ENCODE assay signal across 9 mouse cellular contexts in the genomic region with DNA sequence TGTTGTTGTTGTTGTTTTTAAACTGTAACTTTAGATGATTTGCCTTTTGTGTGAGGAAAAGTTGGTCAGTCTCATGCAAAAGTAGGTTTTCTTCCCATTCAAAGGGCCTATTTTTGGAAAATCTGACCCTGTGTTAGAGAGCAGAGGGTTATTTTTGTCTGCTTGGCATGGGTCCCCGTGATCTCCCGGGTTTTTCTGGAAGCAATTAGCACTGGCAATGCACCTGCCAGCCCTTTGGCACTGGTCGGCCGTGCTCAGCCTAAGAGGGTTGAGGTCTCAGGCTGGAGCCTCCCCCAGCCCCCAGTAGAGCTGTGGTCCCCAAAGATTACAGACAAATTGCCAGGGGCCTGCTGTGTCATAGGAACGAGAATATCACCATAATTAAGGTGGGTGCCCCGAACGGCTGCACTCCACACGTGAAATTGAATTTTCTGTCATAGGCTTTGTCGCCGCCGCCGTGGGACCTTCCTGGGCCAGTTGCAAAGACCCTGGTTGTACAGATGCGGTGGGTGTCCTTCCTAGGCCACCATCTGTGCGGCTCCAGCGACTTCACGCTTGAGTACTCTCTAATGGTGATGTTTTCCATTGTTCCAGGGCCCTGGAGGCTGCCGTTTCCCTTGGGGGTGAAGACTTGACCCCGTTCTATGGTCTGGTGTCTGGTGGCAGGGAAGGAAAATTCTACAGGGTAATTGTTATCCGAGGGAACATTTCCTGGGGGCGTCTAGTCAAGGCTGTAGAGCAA. TPM values are rescaled to one million over a fixed set of nuclear protein-coding genes. Genes with fewer than 3 reads are reported as not detected.
DNase-seq lines count a peak whose midpoint lies in the region; ATAC-seq and TF ChIP-seq lines count a peak whose summit lies in the region.
"Had no signal": no experiment of that assay in that cellular context is flagged by ENCODE, and none has a peak within 500 bp of the region (broad histone marks: within the 10 kb centered on the region; RNA-seq: fewer than 3 reads in every experiment).

No protein-coding gene starts in this region.

- TF ChIP-seq CTCF in intestine, postnatal 0 days (IDR thresholded peaks at IDR 0.05; ENCODE audit: low read depth) = no peak

- no peak overlapping the region for H3K4me3 ChIP-seq in embryonic facial prominence, embryonic 12.5 days
- no peak overlapping the region for H3K4me3 ChIP-seq in intestine, postnatal 0 days (ENCODE audit: low read depth, low read length)
- H3K4me3 ChIP-seq: hindbrain, embryonic 15.5 days had no signal

- H3K27me3 ChIP-seq in embryonic facial prominence, embryonic 12.5 days = no peaks in the 10 kb centered on the region
- no peaks in the 10 kb centered on the region for H3K27me3 ChIP-seq in intestine, postnatal 0 days (replicated peaks; ENCODE audit: control insufficient read depth, insufficient read depth, low read length)
- H3K27me3 ChIP-seq: hindbrain, embryonic 15.5 days had no signal

- no peak overlapping the region for H3K4me2 ChIP-seq in embryonic facial prominence, embryonic 12.5 days (replicated peaks)
- no peak overlapping the region for H3K4me2 ChIP-seq in intestine, postnatal 0 days (replicated peaks; ENCODE audit: low read depth)
- H3K4me2 ChIP-seq: hindbrain, embryonic 15.5 days had no signal

- intact Hi-C loops in left cerebral cortex, postnatal 36 days (cut with DNase I) = no loop called here

- ATAC-seq in embryonic facial prominence, embryonic 12.5 days (ENCODE audit: insufficient number of reproducible peaks, insufficient read depth, low FRiP score, low TSS enrichment) = no peak
- no peak for ATAC-seq in intestine, postnatal 0 days

- H3K9me3 ChIP-seq in embryonic facial prominence, embryonic 12.5 days = no peaks in the 10 kb centered on the region
- H3K9me3 ChIP-seq in intestine, postnatal 0 days (ENCODE audit: control insufficient read depth) = no peaks in the 10 kb centered on the region
- H3K9me3 ChIP-seq: hindbrain, embryonic 15.5 days had no signal

- H3K4me1 ChIP-seq in embryonic facial prominence, embryonic 12.5 days = peaks cover 13% of the 10 kb centered on the region; the same call in 1 of the 2 replicates
- no peaks in the 10 kb centered on the region for H3K4me1 ChIP-seq in intestine, postnatal 0 days (replicated peaks; ENCODE audit: control insufficient read depth, insufficient read depth, low read length)

- H3K27ac ChIP-seq in embryonic facial prominence, embryonic 12.5 days = 0 out of 2 replicates have a peak overlapping the region, but pooled peaks have one; percentile 14
- H3K27ac ChIP-seq in intestine, postnatal 0 days (ENCODE audit: low read depth, low read length) = no peak overlapping the region
- H3K27ac ChIP-seq: hindbrain, embryonic 15.5 days had no signal

- WGBS in embryonic facial prominence, embryonic 12.5 days = 43% methylated on average over 20 of the region's 20 CpGs
- WGBS in intestine, postnatal 0 days = 84% methylated on average over 20 of the region's 20 CpGs

- DNase-seq in adrenal gland, postnatal 25 days = peak; percentile 14
- DNase-seq in adrenal gland, adult 8-10 months = no peak
- peak; percentile 34 for DNase-seq in adipocyte (ENCODE audit: low spot score)
- peak; percentile 74 for DNase-seq in heart, postnatal 4 days
- no peak for DNase-seq in left cerebral cortex, postnatal 36 days (ENCODE audit: low spot score in 2 of 2)
- DNase-seq in left cerebral cortex, adult 18-20 months (ENCODE audit: low spot score in 2 of 2) = no peak

- no peaks in the 10 kb centered on the region for H3K36me3 ChIP-seq in embryonic facial prominence, embryonic 12.5 days
- no peaks in the 10 kb centered on the region for H3K36me3 ChIP-seq in intestine, postnatal 0 days (ENCODE audit: control insufficient read depth, insufficient read depth)
- H3K36me3 ChIP-seq: hindbrain, embryonic 15.5 days had no signal

- no peak overlapping the region for H3K9ac ChIP-seq in embryonic facial prominence, embryonic 12.5 days
- H3K9ac ChIP-seq in intestine, postnatal 0 days (ENCODE audit: low read depth, low read length) = no peak overlapping the region
- H3K9ac ChIP-seq: hindbrain, embryonic 15.5 days had no signal

RNA-seq across cellular contexts. Expression of a gene that starts 41.7 kb away (rescaled TPM):
- 13.7 and 15.4 TPM in 2 replicates for total RNA-seq in adrenal gland, postnatal 25 days (2021)
- 10 to 100 TPM in 3 of 4 experiments, 1 to 10 TPM in 1; 9.7 to 15.1 (median 13.2) TPM for total RNA-seq in adrenal gland, adult 8-10 months (2022)
- 41.8 and 44.7 TPM in 2 replicates for polyA plus RNA-seq in embryonic facial prominence, embryonic 12.5 days (2016; fragmentation: Nextera tagmentation; extraction: Ambion mirVana)
- total RNA-seq in heart, postnatal 4 days (2021) = 10 to 100 TPM; 14.1 to 14.8 TPM
- total RNA-seq in left cerebral cortex, postnatal 36 days (2021) = 10 to 100 TPM; 69.0 to 71.7 TPM
- polyA plus RNA-seq in intestine, postnatal 0 days (2015; fragmentation: Nextera tagmentation; extraction: Ambion mirVana) = 4.2 and 4.7 TPM in 2 replicates
- 10 to 100 TPM; 66.3 to 70.1 TPM for total RNA-seq in left cerebral cortex, adult 18-20 months (2021)

RNA-seq across cellular contexts. Expression of a gene that starts 50.0 kb away (rescaled TPM):
- total RNA-seq in adrenal gland, postnatal 25 days (2021) = 1.3 and 1.6 TPM in 2 replicates
- total RNA-seq in adrenal gland, adult 8-10 months (2022) = 1 to 10 TPM in 3 of 4 experiments, under 1 TPM in 1; 0.59 to 1.8 (median 1.3) TPM
- polyA plus RNA-seq in embryonic facial prominence, embryonic 12.5 days (2016; fragmentation: Nextera tagmentation; extraction: Ambion mirVana) = 5.6 and 6.4 TPM in 2 replicates
- total RNA-seq in heart, postnatal 4 days (2021) = 1 to 10 TPM; 2.2 to 3.3 TPM
- total RNA-seq in left cerebral cortex, postnatal 36 days (2021) = 1 to 10 TPM; 4.7 to 6.7 TPM
- polyA plus RNA-seq in intestine, postnatal 0 days (2015; fragmentation: Nextera tagmentation; extraction: Ambion mirVana) = 0.42 and 0.51 TPM in 2 replicates
- 1 to 10 TPM; 3.8 to 4.2 TPM for total RNA-seq in left cerebral cortex, adult 18-20 months (2021)

Comparison
In these comparisons a context has a peak if more than half of its experiments do, and no peak if none do; other contexts are left out.
1. DNase-seq: peak in adrenal gland, postnatal 25 days (single experiment), adipocyte (single experiment) and heart, postnatal 4 days (single experiment); none in adrenal gland, adult 8-10 months (single experiment), left cerebral cortex, postnatal 36 days (0 of 2) and left cerebral cortex, adult 18-20 months (0 of 2).